Mouse (Mus musculus): ENCODE results near the gene St6gal1. TPM values are rescaled to one million over a fixed set of nuclear protein-coding genes. Genes with fewer than 3 reads are reported as not detected.

St6gal1 gene
- polyA plus RNA-seq, 1 experiment from 2014 or later = 15.1 TPM

DNA sequence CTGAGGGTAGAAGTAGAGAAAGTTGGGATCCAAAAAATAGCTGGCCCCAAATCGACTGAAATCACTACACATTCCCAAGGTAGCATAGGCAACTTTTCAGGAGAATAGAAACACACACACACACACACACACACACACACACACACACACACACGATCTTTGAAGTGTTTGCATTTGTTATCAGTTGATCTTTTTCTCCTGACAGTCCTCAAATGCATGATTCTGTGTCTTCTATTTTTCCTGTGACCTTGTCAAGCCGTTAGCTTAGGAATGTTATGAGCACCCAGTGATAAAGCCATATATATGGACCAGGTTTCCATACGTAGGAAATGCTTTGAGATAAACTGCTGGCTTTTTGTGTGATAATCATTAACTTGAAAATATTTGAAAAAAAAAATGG is 38.1 kb upstream of the St6gal1 start:
- Histone ChIP-seq H3K9me3 (ENCODE audit: control insufficient read depth, low read length) (no peaks in the 10 kb centered on the region), H3K4me1 (ENCODE audit: control insufficient read depth, insufficient read depth, low read length) (no peaks in the 10 kb centered on the region), H3K36me3 (ENCODE audit: control insufficient read depth, insufficient read depth, low read length) (no peaks in the 10 kb centered on the region), H3K27me3 (replicated peaks; ENCODE audit: control insufficient read depth, insufficient read depth, low read length) (no peaks in the 10 kb centered on the region), H3K4me3 (ENCODE audit: low read length) (no peak overlapping the region), H3K9ac (ENCODE audit: low read depth, low read length) (no peak overlapping the region), H3K4me2 (ENCODE audit: low read depth, low read length) (no peak overlapping the region), H3K27ac (ENCODE audit: low read length) (no peak overlapping the region)
- no peak for ATAC-seq
- 57% methylated on average over 4 of the region's 4 CpGs for WGBS

DNA sequence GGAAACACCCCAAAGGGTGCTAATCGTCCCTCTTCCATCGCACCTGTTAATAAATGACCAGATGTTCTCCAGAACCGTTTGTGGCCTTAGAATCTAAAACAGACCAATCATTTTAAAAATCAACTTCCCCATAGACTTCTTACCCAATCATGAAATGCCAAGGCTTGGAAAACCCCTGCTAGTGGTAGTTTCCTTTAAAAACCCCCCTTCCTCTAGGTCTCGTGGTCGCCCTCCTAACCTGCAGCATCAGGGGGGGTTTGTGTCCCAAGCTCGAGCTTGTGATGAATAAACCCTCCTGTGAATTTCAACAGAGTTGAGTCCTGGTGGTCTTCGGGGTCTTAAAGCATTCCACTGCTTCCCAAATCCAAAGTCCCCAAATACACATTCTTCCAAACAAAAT is 36.6 kb upstream of the St6gal1 start:
- Histone ChIP-seq H3K36me3 (ENCODE audit: control insufficient read depth, insufficient read depth, low read length) (no peaks in the 10 kb centered on the region), H3K4me1 (ENCODE audit: control insufficient read depth, insufficient read depth, low read length) (no peaks in the 10 kb centered on the region), H3K9me3 (ENCODE audit: control insufficient read depth, low read length) (no peaks in the 10 kb centered on the region), H3K9ac (ENCODE audit: low read depth, low read length) (no peak overlapping the region), H3K27me3 (replicated peaks; ENCODE audit: control insufficient read depth, insufficient read depth, low read length) (no peaks in the 10 kb centered on the region), H3K4me2 (ENCODE audit: low read depth, low read length) (no peak overlapping the region), H3K27ac (ENCODE audit: low read length) (no peak overlapping the region), H3K4me3 (ENCODE audit: low read length) (no peak overlapping the region)
- ATAC-seq = no peak
- WGBS = 74% methylated on average over 7 of the region's 7 CpGs

- Histone ChIP-seq H3K9me3 (ENCODE audit: control insufficient read depth, low read length) (no peaks in the 10 kb centered on the region), H3K4me2 (ENCODE audit: low read depth, low read length) (no peak overlapping the region), H3K36me3 (ENCODE audit: control insufficient read depth, insufficient read depth, low read length) (no peaks in the 10 kb centered on the region), H3K4me1 (ENCODE audit: control insufficient read depth, insufficient read depth, low read length) (no peaks in the 10 kb centered on the region), H3K4me3 (ENCODE audit: low read length) (no peak overlapping the region), H3K27me3 (replicated peaks; ENCODE audit: control insufficient read depth, insufficient read depth, low read length) (no peaks in the 10 kb centered on the region), H3K27ac (ENCODE audit: low read length) (no peak overlapping the region), H3K9ac (ENCODE audit: low read depth, low read length) (no peak overlapping the region)
- WGBS = 85% methylated on average over 1 of the region's 1 CpGs
- ATAC-seq = no peak
These were observed 34.9 kb upstream of the St6gal1 start for GRCm38 (mm10) chr16:23189612-23190011.

DNA sequence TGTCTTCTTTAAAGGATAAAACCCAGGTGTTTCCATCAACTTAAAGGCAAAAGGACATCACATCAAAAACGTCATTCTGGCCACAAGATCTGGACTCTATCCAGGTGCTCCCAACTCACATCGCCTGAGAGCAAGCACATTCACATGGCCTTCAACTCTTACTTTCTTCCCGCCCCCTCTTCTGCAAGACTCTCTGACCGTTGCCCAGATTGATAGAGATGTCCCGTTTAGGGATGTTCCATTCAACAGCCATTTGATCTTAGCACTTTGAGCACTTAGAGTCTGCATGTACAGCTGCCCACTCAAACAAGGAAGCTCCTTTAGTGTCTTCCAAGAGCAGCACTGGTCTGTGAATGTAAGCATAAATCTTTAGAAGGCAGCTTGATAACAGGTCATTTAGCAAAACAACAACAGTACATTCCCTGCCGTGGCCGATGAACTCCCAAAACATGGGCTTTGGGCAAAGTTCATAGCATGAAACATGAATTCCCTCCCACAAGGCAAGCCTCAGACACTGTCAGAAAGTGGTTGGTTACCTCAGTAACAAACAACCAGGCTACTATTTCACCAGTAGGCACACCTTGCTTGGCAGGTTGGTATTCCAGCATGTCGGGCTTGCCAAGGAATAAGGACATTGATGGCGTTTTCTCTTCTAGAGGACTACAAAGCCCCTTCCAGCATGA is 32.8 kb upstream of the St6gal1 start:
- H3K9ac ChIP-seq (ENCODE audit: low read depth, low read length) = no peak overlapping the region
- H3K4me2 ChIP-seq (ENCODE audit: low read depth, low read length) = no peak overlapping the region
- no peak for ATAC-seq
- WGBS = 78% methylated on average over 9 of the region's 9 CpGs
- no peaks in the 10 kb centered on the region for H3K36me3 ChIP-seq (ENCODE audit: control insufficient read depth, insufficient read depth, low read length)
- no peak overlapping the region for H3K4me3 ChIP-seq (ENCODE audit: low read length)
- H3K27me3 ChIP-seq (replicated peaks; ENCODE audit: control insufficient read depth, insufficient read depth, low read length) = no peaks in the 10 kb centered on the region
- no peaks in the 10 kb centered on the region for H3K9me3 ChIP-seq (ENCODE audit: control insufficient read depth, low read length)
- no peaks in the 10 kb centered on the region for H3K4me1 ChIP-seq (ENCODE audit: control insufficient read depth, insufficient read depth, low read length)
- no peak overlapping the region for H3K27ac ChIP-seq (ENCODE audit: low read length)

DNA sequence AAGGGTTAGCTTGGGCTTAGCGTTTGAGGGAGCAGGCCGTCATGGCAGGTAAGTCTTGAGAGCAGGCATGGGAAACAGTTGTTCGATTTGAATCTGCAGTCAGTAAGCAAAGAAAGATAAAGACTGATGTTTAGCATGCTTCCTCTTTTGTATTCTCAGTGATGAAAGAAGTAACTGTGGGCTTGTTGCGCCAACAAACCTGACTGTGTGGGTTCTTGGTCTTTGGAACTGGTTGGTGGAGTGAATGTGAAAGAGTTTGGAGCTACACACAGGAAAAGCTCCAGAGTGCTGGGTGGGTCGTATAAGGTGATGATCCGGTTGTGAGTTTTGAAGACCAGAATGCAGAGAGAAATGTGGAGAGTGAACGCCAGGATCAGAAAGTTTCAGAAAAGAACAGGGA is 28.9 kb upstream of the St6gal1 start:
- H3K4me2 ChIP-seq (ENCODE audit: low read depth, low read length) = no peak overlapping the region
- H3K27me3 ChIP-seq (replicated peaks; ENCODE audit: control insufficient read depth, insufficient read depth, low read length) = no peaks in the 10 kb centered on the region
- no peak for ATAC-seq
- H3K9me3 ChIP-seq (ENCODE audit: control insufficient read depth, low read length) = no peaks in the 10 kb centered on the region
- no peak overlapping the region for H3K27ac ChIP-seq (ENCODE audit: low read length)
- no peak overlapping the region for H3K4me3 ChIP-seq (ENCODE audit: low read length)
- no peak overlapping the region for H3K9ac ChIP-seq (ENCODE audit: low read depth, low read length)
- WGBS = 83% methylated on average over 7 of the region's 7 CpGs
- no peaks in the 10 kb centered on the region for H3K4me1 ChIP-seq (ENCODE audit: control insufficient read depth, insufficient read depth, low read length)
- no peaks in the 10 kb centered on the region for H3K36me3 ChIP-seq (ENCODE audit: control insufficient read depth, insufficient read depth, low read length)

DNA sequence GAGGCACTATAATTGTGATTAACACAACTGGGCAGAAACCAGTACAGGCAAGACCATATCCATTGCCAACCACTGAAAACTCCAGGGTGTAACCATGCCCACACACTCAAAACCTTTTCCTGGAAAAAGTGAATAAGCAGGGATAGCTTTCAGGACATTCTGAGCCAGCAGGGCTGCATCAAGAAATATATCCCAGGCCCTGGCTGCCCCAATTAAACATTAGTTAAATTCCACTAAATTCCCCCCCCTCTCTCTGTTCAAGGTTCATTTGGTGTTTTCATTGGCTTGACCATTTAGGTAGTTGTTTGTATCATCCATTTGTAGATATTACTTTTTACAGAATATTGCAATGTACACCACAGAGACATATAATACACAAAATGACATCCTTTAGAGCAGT is 28.2 kb upstream of the St6gal1 start:
- no peaks in the 10 kb centered on the region for H3K27me3 ChIP-seq (replicated peaks; ENCODE audit: control insufficient read depth, insufficient read depth, low read length)
- H3K9me3 ChIP-seq (ENCODE audit: control insufficient read depth, low read length) = no peaks in the 10 kb centered on the region
- H3K4me2 ChIP-seq (ENCODE audit: low read depth, low read length) = no peak overlapping the region
- no peaks in the 10 kb centered on the region for H3K36me3 ChIP-seq (ENCODE audit: control insufficient read depth, insufficient read depth, low read length)
- no peak overlapping the region for H3K9ac ChIP-seq (ENCODE audit: low read depth, low read length)
- H3K27ac ChIP-seq (ENCODE audit: low read length) = no peak overlapping the region
- no peak for ATAC-seq
- H3K4me3 ChIP-seq (ENCODE audit: low read length) = no peak overlapping the region
- no peaks in the 10 kb centered on the region for H3K4me1 ChIP-seq (ENCODE audit: control insufficient read depth, insufficient read depth, low read length)

- WGBS = 91% methylated on average over 6 of the region's 6 CpGs
- no peaks in the 10 kb centered on the region for H3K36me3 ChIP-seq (ENCODE audit: control insufficient read depth, insufficient read depth, low read length)
- ATAC-seq = no peak
- H3K4me3 ChIP-seq (ENCODE audit: low read length) = no peak overlapping the region
- H3K27ac ChIP-seq (ENCODE audit: low read length) = no peak overlapping the region
- H3K4me2 ChIP-seq (ENCODE audit: low read depth, low read length) = no peak overlapping the region
- no peaks in the 10 kb centered on the region for H3K9me3 ChIP-seq (ENCODE audit: control insufficient read depth, low read length)
- no peak overlapping the region for H3K9ac ChIP-seq (ENCODE audit: low read depth, low read length)
- no peaks in the 10 kb centered on the region for H3K4me1 ChIP-seq (ENCODE audit: control insufficient read depth, insufficient read depth, low read length)
- H3K27me3 ChIP-seq (replicated peaks; ENCODE audit: control insufficient read depth, insufficient read depth, low read length) = no peaks in the 10 kb centered on the region
These were observed 27.7 kb upstream of the St6gal1 start for GRCm38 (mm10) chr16:23196791-23197190.

DNA sequence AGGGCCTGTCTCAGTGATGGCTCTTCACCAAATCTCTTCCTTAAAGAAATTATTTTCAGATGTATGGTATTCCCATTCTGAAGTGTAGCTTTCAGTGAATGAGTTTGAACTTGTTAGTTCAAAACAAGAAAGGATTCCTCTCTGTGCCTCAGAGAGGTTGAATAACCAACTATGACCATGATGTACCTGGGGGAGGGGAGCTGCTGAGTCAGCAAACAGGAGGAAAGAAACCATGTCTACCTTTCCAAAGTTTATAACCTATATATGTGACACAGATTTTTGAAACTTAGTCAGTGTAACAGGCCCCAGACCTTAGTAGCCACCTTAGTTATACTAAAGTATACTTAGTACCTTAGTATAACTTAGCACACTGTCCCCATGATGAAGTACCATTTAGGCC is 23.0 kb upstream of the St6gal1 start:
- Histone ChIP-seq H3K27me3 (replicated peaks; ENCODE audit: control insufficient read depth, insufficient read depth, low read length) (no peaks in the 10 kb centered on the region), H3K27ac (ENCODE audit: low read length) (no peak overlapping the region), H3K9me3 (ENCODE audit: control insufficient read depth, low read length) (no peaks in the 10 kb centered on the region), H3K4me3 (ENCODE audit: low read length) (no peak overlapping the region), H3K4me2 (ENCODE audit: low read depth, low read length) (no peak overlapping the region), H3K4me1 (ENCODE audit: control insufficient read depth, insufficient read depth, low read length) (no peaks in the 10 kb centered on the region), H3K36me3 (ENCODE audit: control insufficient read depth, insufficient read depth, low read length) (no peaks in the 10 kb centered on the region), H3K9ac (ENCODE audit: low read depth, low read length) (no peak overlapping the region)
- ATAC-seq = no peak

- Histone ChIP-seq H3K36me3 (ENCODE audit: control insufficient read depth, insufficient read depth, low read length) (no peaks in the 10 kb centered on the region), H3K4me2 (ENCODE audit: low read depth, low read length) (no peak overlapping the region), H3K9me3 (ENCODE audit: control insufficient read depth, low read length) (no peaks in the 10 kb centered on the region), H3K27ac (ENCODE audit: low read length) (no peak overlapping the region), H3K9ac (ENCODE audit: low read depth, low read length) (no peak overlapping the region), H3K4me1 (ENCODE audit: control insufficient read depth, insufficient read depth, low read length) (peaks cover 4% of the 10 kb centered on the region; the same call in 1 of the 2 replicates), H3K4me3 (ENCODE audit: low read length) (no peak overlapping the region), H3K27me3 (replicated peaks; ENCODE audit: control insufficient read depth, insufficient read depth, low read length) (no peaks in the 10 kb centered on the region)
- 62% methylated on average over 7 of the region's 7 CpGs for WGBS
- ATAC-seq = no peak
These were observed 10.2 kb upstream of the St6gal1 start for GRCm38 (mm10) chr16:23214314-23214713.

DNA sequence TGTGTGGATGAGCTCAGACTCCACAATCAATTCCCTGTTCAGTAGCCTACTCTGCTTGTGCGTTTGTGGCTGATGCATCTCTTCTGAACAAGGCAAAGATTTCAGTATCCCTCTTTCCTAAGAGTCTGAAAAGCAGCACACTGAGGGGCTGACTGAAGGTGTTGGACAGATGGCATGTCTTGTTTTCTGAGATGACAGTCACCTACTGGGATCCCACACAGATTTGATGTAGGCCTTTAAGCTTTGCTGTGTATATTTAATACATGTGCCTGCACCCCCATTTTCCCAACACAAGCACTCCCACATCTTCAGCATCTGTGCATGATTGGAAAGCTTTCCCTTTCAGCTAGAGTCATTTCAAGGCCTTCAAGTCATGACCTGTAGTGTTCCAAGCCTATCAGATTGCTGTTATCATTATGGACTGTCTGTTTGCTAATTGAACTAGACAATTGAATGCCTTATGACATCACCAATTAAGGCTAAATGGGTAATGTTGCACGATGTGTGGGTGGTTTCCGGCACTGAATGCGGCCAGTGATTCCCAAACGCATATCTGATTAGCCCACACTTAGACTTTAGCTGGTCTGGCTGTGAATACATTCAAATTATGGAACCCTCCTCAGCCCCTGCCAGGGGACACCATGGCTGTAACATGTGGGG is 9.2 kb upstream of the St6gal1 start:
- H3K27ac ChIP-seq (ENCODE audit: low read length) = no peak overlapping the region
- no peak overlapping the region for H3K4me3 ChIP-seq (ENCODE audit: low read length)
- H3K4me1 ChIP-seq (ENCODE audit: control insufficient read depth, insufficient read depth, low read length) = peaks cover 4% of the 10 kb centered on the region; the same call in 1 of the 2 replicates
- H3K9ac ChIP-seq (ENCODE audit: low read depth, low read length) = no peak overlapping the region
- H3K4me2 ChIP-seq (ENCODE audit: low read depth, low read length) = no peak overlapping the region
- no peaks in the 10 kb centered on the region for H3K36me3 ChIP-seq (ENCODE audit: control insufficient read depth, insufficient read depth, low read length)
- no peaks in the 10 kb centered on the region for H3K9me3 ChIP-seq (ENCODE audit: control insufficient read depth, low read length)
- H3K27me3 ChIP-seq (replicated peaks; ENCODE audit: control insufficient read depth, insufficient read depth, low read length) = no peaks in the 10 kb centered on the region
- 78% methylated on average over 5 of the region's 5 CpGs for WGBS
- ATAC-seq = no peak

Data from intestine, embryonic 16.5 days (tissue).